Mouse (Mus musculus): ENCODE data around the gene Gucd1.
"Not testable (repeated sequence)": the region's sequence is repeated elsewhere in the genome, so short reads cannot be mapped to it uniquely, and the experiment has no call there.

The Gucd1 gene

GRCm38 (mm10) chr10:75473411-75473810 is 44.4 kb downstream of the Gucd1 start:
- no peak for DNase-seq (ENCODE audit: low spot score)

GRCm38 (mm10) chr10:75465781-75466550 is 51.8 kb downstream of the Gucd1 start:
- peak; percentile 41 for DNase-seq (ENCODE audit: low spot score)

- no peak for DNase-seq (ENCODE audit: low spot score)
Observed at GRCm38 (mm10) chr10:75462728-75463127, 55.0 kb downstream of the Gucd1 start.

- DNase-seq (ENCODE audit: low spot score), result no peak
Observed at GRCm38 (mm10) chr10:75458329-75458728, 59.4 kb downstream of the Gucd1 start.

- no peak for DNase-seq (ENCODE audit: low spot score)
Observed at GRCm38 (mm10) chr10:75457852-75458251, 59.9 kb downstream of the Gucd1 start.

- DNase-seq (ENCODE audit: low spot score), result not testable (repeated sequence)
Observed at GRCm38 (mm10) chr10:75456061-75456831, 61.5 kb downstream of the Gucd1 start.

- peak; percentile 51 for DNase-seq (ENCODE audit: low spot score)
Observed at GRCm38 (mm10) chr10:75451036-75451786, 66.6 kb downstream of the Gucd1 start.

- DNase-seq (ENCODE audit: low spot score), result no peak
Observed at GRCm38 (mm10) chr10:75450331-75450730, 67.4 kb downstream of the Gucd1 start.

- DNase-seq (ENCODE audit: low spot score), result no peak
Observed at GRCm38 (mm10) chr10:75448806-75449420, 68.9 kb downstream of the Gucd1 start.

GRCm38 (mm10) chr10:75447489-75447888 is 70.3 kb downstream of the Gucd1 start:
- DNase-seq (ENCODE audit: low spot score), result no peak

- DNase-seq (ENCODE audit: low spot score), result no peak
Observed at GRCm38 (mm10) chr10:75446501-75447083, 71.2 kb downstream of the Gucd1 start.

- no peak for DNase-seq (ENCODE audit: low spot score)
Observed at GRCm38 (mm10) chr10:75445030-75445429, 72.7 kb downstream of the Gucd1 start.

- DNase-seq (ENCODE audit: low spot score), result peak; percentile 61
Observed at GRCm38 (mm10) chr10:75444111-75444826, 73.5 kb downstream of the Gucd1 start.

- DNase-seq (ENCODE audit: low spot score), result no peak
Observed at GRCm38 (mm10) chr10:75443017-75443416, 74.8 kb downstream of the Gucd1 start.

GRCm38 (mm10) chr10:75441800-75442199 is 76.0 kb downstream of the Gucd1 start:
- no peak for DNase-seq (ENCODE audit: low spot score)

GRCm38 (mm10) chr10:75440756-75441155 is 77.0 kb downstream of the Gucd1 start:
- no peak for DNase-seq (ENCODE audit: low spot score)

GRCm38 (mm10) chr10:75439211-75439811 is 78.5 kb downstream of the Gucd1 start:
- DNase-seq (ENCODE audit: low spot score), result peak; percentile 70

- peak; percentile 39 for DNase-seq (ENCODE audit: low spot score)
Observed at GRCm38 (mm10) chr10:75438132-75438810, 79.5 kb downstream of the Gucd1 start.

GRCm38 (mm10) chr10:75437284-75437683 is 80.5 kb downstream of the Gucd1 start:
- no peak for DNase-seq (ENCODE audit: low spot score)

Measured in embryo, embryonic 10.5 days (tissue).